Mouse (Mus musculus): ENCODE results near the gene A730061H03Rik.

A730061H03Rik gene

GRCm38 (mm10) chr14:55580731-55581130, 20.5 kb upstream of the A730061H03Rik start:
- no peak for DNase-seq

- DNase-seq: no peak
These were observed 19.6 kb upstream of the A730061H03Rik start for GRCm38 (mm10) chr14:55579511-55580496.

GRCm38 (mm10) chr14:55578668-55579269, 18.6 kb upstream of the A730061H03Rik start:
- DNase-seq: peak; percentile 48

GRCm38 (mm10) chr14:55577871-55578667, 17.9 kb upstream of the A730061H03Rik start, which contains the start of gene Psme1:
Gene Psme1, plus strand, starts transcription at chr14:55578123.
- peak; percentile 74 for DNase-seq

- peak; percentile 40 for DNase-seq
These were observed 16.2 kb upstream of the A730061H03Rik start for GRCm38 (mm10) chr14:55576376-55576775.

GRCm38 (mm10) chr14:55575711-55576110, 15.5 kb upstream of the A730061H03Rik start:
- no peak for DNase-seq

GRCm38 (mm10) chr14:55575302-55575701, 15.1 kb upstream of the A730061H03Rik start, which contains the start of gene Fitm1:
Gene Fitm1, plus strand, starts transcription at chr14:55575617.
- no peak for DNase-seq

- no peak for DNase-seq
These were observed 11.6 kb upstream of the A730061H03Rik start for GRCm38 (mm10) chr14:55571760-55572159.

GRCm38 (mm10) chr14:55570588-55570987, 10.4 kb upstream of the A730061H03Rik start:
- no peak for DNase-seq

GRCm38 (mm10) chr14:55567496-55567895, 7.3 kb upstream of the A730061H03Rik start:
- no peak for DNase-seq

GRCm38 (mm10) chr14:55565748-55566147, 5.5 kb upstream of the A730061H03Rik start:
- DNase-seq: no peak

GRCm38 (mm10) chr14:55563249-55563648, 3.0 kb upstream of the A730061H03Rik start:
- DNase-seq: no peak

- no peak for DNase-seq
These were observed 1.7 kb upstream of the A730061H03Rik start for GRCm38 (mm10) chr14:55561860-55562259.

GRCm38 (mm10) chr14:55559799-55560201, 406 bp downstream of the A730061H03Rik start, which contains the start of gene Dcaf11:
Gene Dcaf11, plus strand, starts transcription at chr14:55560006.
- peak; percentile 90 for DNase-seq

GRCm38 (mm10) chr14:55558740-55559448, 1.3 kb downstream of the A730061H03Rik start:
- no peak for DNase-seq

- no peak for DNase-seq
These were observed 2.6 kb downstream of the A730061H03Rik start for GRCm38 (mm10) chr14:55557587-55557986.

GRCm38 (mm10) chr14:55557003-55557402, 3.2 kb downstream of the A730061H03Rik start:
- peak; percentile 73 for DNase-seq

- DNase-seq: no peak
These were observed 4.4 kb downstream of the A730061H03Rik start for GRCm38 (mm10) chr14:55555788-55556187.

- DNase-seq: no peak
These were observed 5.6 kb downstream of the A730061H03Rik start for GRCm38 (mm10) chr14:55554635-55555034.

GRCm38 (mm10) chr14:55551794-55552193, 8.4 kb downstream of the A730061H03Rik start:
- no peak for DNase-seq

GRCm38 (mm10) chr14:55551347-55551746, 8.9 kb downstream of the A730061H03Rik start:
- no peak for DNase-seq

GRCm38 (mm10) chr14:55550191-55550590, 10.0 kb downstream of the A730061H03Rik start:
- DNase-seq: no peak

All from right cerebral cortex, postnatal 14 days (tissue).